Mouse (Mus musculus) limb, embryonic 12.5 days (tissue): Measurements from ENCODE around the gene Paqr6. TPM values are rescaled to one million over a fixed set of nuclear protein-coding genes. Genes with fewer than 3 reads are reported as not detected.
A peak's percentile ranks its signal among the peaks of the same experiment; 100 is the strongest.
"Not testable (repeated sequence)": the region's sequence is repeated elsewhere in the genome, so short reads cannot be mapped to it uniquely, and the experiment has no call there.

Source experiments
- ATAC-seq: fragments of 200-750 bp; cut with Nextera tagmentation; 2 replicates; pipeline ENCODE4 v1.8.0; 2017; ENCODE audit warnings: low read depth, moderate TSS enrichment; ENCODE audit not compliant: insufficient number of reproducible peaks, insufficient read depth, low FRiP score, low TSS enrichment
- H3K27ac ChIP-seq: fragments of 300-500 bp; sonication (generic); 2 replicates; pipeline ENCODE4 v1.5.1; 2016; ENCODE audit warnings: mild to moderate bottlenecking, moderate library complexity
- H3K27me3 ChIP-seq: fragments of 300-500 bp; sonication (generic); 2 replicates; pipeline ENCODE4 v1.6.1; 2016; ENCODE audit warnings: mild to moderate bottlenecking, moderate library complexity
- H3K36me3 ChIP-seq: fragments of 300-500 bp; sonication (generic); 2 replicates; pipeline ENCODE4 v1.6.1; 2016; ENCODE audit warnings: mild to moderate bottlenecking, moderate library complexity
- H3K4me1 ChIP-seq: fragments of 300-500 bp; sonication (generic); replicated peaks from 2 replicates; pipeline ENCODE4 v1.6.1; 2016
- H3K4me2 ChIP-seq: fragments of 300-500 bp; sonication (generic); 2 replicates; pipeline ENCODE4 v1.6.1; 2016; ENCODE audit warnings: mild to moderate bottlenecking, moderate library complexity
- H3K4me3 ChIP-seq: fragments of 300-500 bp; sonication (generic); replicated peaks from 2 replicates; pipeline ENCODE4 v1.5.1; 2016; ENCODE audit warnings: mild to moderate bottlenecking
- H3K9ac ChIP-seq: fragments of 300-500 bp; sonication (generic); replicated peaks from 2 replicates; pipeline ENCODE4 v1.6.1; 2016; ENCODE audit warnings: mild to moderate bottlenecking, moderate library complexity
- H3K9me3 ChIP-seq: fragments of 300-500 bp; sonication (generic); 2 replicates; pipeline ENCODE4 v1.6.1; 2016; ENCODE audit warnings: mild to moderate bottlenecking, moderate library complexity
- WGBS: fragments of 180-500 bp; shearing (Covaris S2); methylation state at CpG from one replicate; pipeline ENCODE4 v1.1.7; 2016; 5-methylcytosine and 5-hydroxymethylcytosine counted together
- polyA plus RNA-seq: library from polyadenylated mRNA; unstranded; fragments of >200 nt; fragmentation: Nextera tagmentation; extraction: Ambion mirVana; gene quantifications from 2 replicates; pipeline ENCODE4 v1.2.1, GENCODE M21; 2016

Gene Paqr6
- polyA plus RNA-seq, 1 experiment from 2014 or later = 2.8 TPM

- peaks cover 33% of the 10 kb centered on the region for H3K27me3 ChIP-seq
- H3K4me3 ChIP-seq, H3K27ac ChIP-seq, H3K9ac ChIP-seq, H3K36me3 ChIP-seq, ATAC-seq, H3K4me1 ChIP-seq: not testable (repeated sequence)
- 47% methylated on average over 4 of the region's 7 CpGs for WGBS
- H3K9me3 ChIP-seq = peaks cover 10% of the 10 kb centered on the region
- peak overlapping the region; percentile 54 for H3K4me2 ChIP-seq
These were observed 3.1 kb downstream of the Paqr6 start for GRCm38 (mm10) chr3:88367517-88367916.

GRCm38 (mm10) chr3:88368511-88368910, 4.1 kb downstream of the Paqr6 start:
- H3K4me3 ChIP-seq, H3K9ac ChIP-seq, H3K36me3 ChIP-seq, H3K4me1 ChIP-seq, H3K4me2 ChIP-seq, H3K27ac ChIP-seq, ATAC-seq: not testable (repeated sequence)
- peaks cover 10% of the 10 kb centered on the region for H3K9me3 ChIP-seq
- WGBS = 83% methylated on average over 7 of the region's 7 CpGs
- peaks cover 33% of the 10 kb centered on the region for H3K27me3 ChIP-seq

GRCm38 (mm10) chr3:88372643-88373042, 8.3 kb downstream of the Paqr6 start, which contains the start of gene Bglap3:
TSS of gene Bglap3 (minus strand) at chr3:88372743.
- not testable (repeated sequence) for H3K4me1 ChIP-seq, H3K27ac ChIP-seq, H3K4me2 ChIP-seq, H3K36me3 ChIP-seq, ATAC-seq, H3K27me3 ChIP-seq, H3K9ac ChIP-seq, H3K4me3 ChIP-seq
- peaks cover 10% of the 10 kb centered on the region for H3K9me3 ChIP-seq
- 94% methylated on average over 9 of the region's 9 CpGs for WGBS

- peak; percentile 88 for ATAC-seq
- H3K4me1 ChIP-seq, H3K9me3 ChIP-seq, H3K36me3 ChIP-seq, H3K27me3 ChIP-seq: not testable (repeated sequence)
- 12% methylated on average over 19 of the region's 19 CpGs for WGBS
- Histone ChIP-seq H3K4me2 (peak overlapping the region; percentile 49), H3K27ac (peak overlapping the region; percentile 23; the same call in 1 of the 2 replicates), H3K9ac (0 out of 2 replicates have a peak overlapping the region, but pooled peaks have one; percentile 23), H3K4me3 (peak overlapping the region; percentile 18)
These were observed 11.6 kb downstream of the Paqr6 start for GRCm38 (mm10) chr3:88375750-88376626.

- peak overlapping the region; percentile 18; the same call in 1 of the 2 replicates for H3K4me3 ChIP-seq
- 16% methylated on average over 6 of the region's 7 CpGs for WGBS
- H3K9ac ChIP-seq, H3K27me3 ChIP-seq, H3K4me1 ChIP-seq, H3K27ac ChIP-seq, H3K36me3 ChIP-seq, H3K9me3 ChIP-seq: not testable (repeated sequence)
- ATAC-seq = peak; percentile 22; the same call in 1 of the 2 replicates
- peak overlapping the region; percentile 49 for H3K4me2 ChIP-seq
These were observed 12.3 kb downstream of the Paqr6 start for GRCm38 (mm10) chr3:88376644-88377043.

GRCm38 (mm10) chr3:88378599-88378998, 14.2 kb downstream of the Paqr6 start, which contains the start of gene Bglap2:
TSS of gene Bglap2 (minus strand) at chr3:88378699.
- not testable (repeated sequence) for H3K9ac ChIP-seq, H3K27me3 ChIP-seq, H3K27ac ChIP-seq, H3K4me2 ChIP-seq, H3K9me3 ChIP-seq, H3K4me1 ChIP-seq, H3K4me3 ChIP-seq, ATAC-seq, H3K36me3 ChIP-seq
- WGBS = 78% methylated on average over 5 of the region's 5 CpGs

- not testable (repeated sequence) for H3K36me3 ChIP-seq, H3K27ac ChIP-seq, H3K4me1 ChIP-seq, H3K27me3 ChIP-seq, H3K9me3 ChIP-seq
- 8% methylated on average over 20 of the region's 22 CpGs for WGBS
- Histone ChIP-seq H3K4me3 (peak overlapping the region; percentile 31), H3K9ac (0 out of 2 replicates have a peak overlapping the region, but pooled peaks have one; percentile 31), H3K4me2 (peak overlapping the region; percentile 59)
- peak; percentile 77 for ATAC-seq
These were observed 17.3 kb downstream of the Paqr6 start for GRCm38 (mm10) chr3:88381389-88382315.

- peak overlapping the region; percentile 59; the same call in 1 of the 2 replicates for H3K4me2 ChIP-seq
- not testable (repeated sequence) for H3K4me3 ChIP-seq, H3K36me3 ChIP-seq, H3K27me3 ChIP-seq, H3K4me1 ChIP-seq, H3K27ac ChIP-seq, H3K9me3 ChIP-seq, H3K9ac ChIP-seq, ATAC-seq
- WGBS = 45% methylated on average over 2 of the region's 7 CpGs
These were observed 18.0 kb downstream of the Paqr6 start for GRCm38 (mm10) chr3:88382383-88382782.

GRCm38 (mm10) chr3:88384364-88384763, 20.0 kb downstream of the Paqr6 start, which contains the start of gene Bglap:
TSS of gene Bglap (minus strand) at chr3:88384464.
- no peak for ATAC-seq
- no peak within 1 kb of the TSS for H3K4me2 ChIP-seq
- H3K9ac ChIP-seq = no peak within 1 kb of the TSS
- H3K27me3 ChIP-seq = no peaks in the 10 kb centered on the region; the same call in 1 of the 2 replicates
- H3K4me3 ChIP-seq = no peak within 1 kb of the TSS
- H3K9me3 ChIP-seq = no peaks in the 10 kb centered on the region
- WGBS = 75% methylated on average over 5 of the region's 5 CpGs
- H3K36me3 ChIP-seq = no peaks in the 10 kb centered on the region
- H3K27ac ChIP-seq = no peak within 1 kb of the TSS
- H3K4me1 ChIP-seq = 0 out of 2 replicates have a peak, but pooled peaks cover 3% of the 10 kb centered on the region

- no peaks in the 10 kb centered on the region for H3K27me3 ChIP-seq
- H3K4me2 ChIP-seq = no peak overlapping the region
- no peaks in the 10 kb centered on the region for H3K9me3 ChIP-seq
- no peak overlapping the region for H3K4me3 ChIP-seq
- no peaks in the 10 kb centered on the region for H3K4me1 ChIP-seq
- H3K27ac ChIP-seq = no peak overlapping the region
- WGBS = 86% methylated on average over 9 of the region's 9 CpGs
- no peak for ATAC-seq
- H3K9ac ChIP-seq = no peak overlapping the region
- peaks cover 68% of the 10 kb centered on the region for H3K36me3 ChIP-seq
These were observed 29.5 kb downstream of the Paqr6 start for GRCm38 (mm10) chr3:88393776-88394375.
